Mouse (Mus musculus) embryonic facial prominence, embryonic 11.5 days (tissue): ENCODE results near the gene Lipo1. TPM values are rescaled to one million over a fixed set of nuclear protein-coding genes. Genes with fewer than 3 reads are reported as not detected.
A peak's percentile ranks its signal among the peaks of the same experiment; 100 is the strongest.
"Not testable (repeated sequence)": the region's sequence is repeated elsewhere in the genome, so short reads cannot be mapped to it uniquely, and the experiment has no call there.

ENCODE experiments used
- ATAC-seq: fragments of 200-750 bp; cut with Nextera tagmentation; replicated peaks from 2 replicates; pipeline ENCODE4 v1.8.0; 2017; ENCODE audit warnings: low read depth; ENCODE audit not compliant: insufficient number of reproducible peaks, low FRiP score, low TSS enrichment
- DNase-seq: peaks from one replicate; pipeline ENCODE4 v3.0.0-alpha.2; 2015; ENCODE audit warnings: low spot score
- H3K27ac ChIP-seq: fragments of 300-500 bp; sonication (generic); replicated peaks from 2 replicates; pipeline ENCODE4 v1.5.1; 2014; ENCODE audit warnings: mild to moderate bottlenecking, low read depth, low read length, control low read depth
- H3K27me3 ChIP-seq: fragments of 300-500 bp; sonication (generic); 2 replicates; pipeline ENCODE4 v1.6.1; 2014; ENCODE audit warnings: mild to moderate bottlenecking, low read length, moderate library complexity, mixed read lengths; ENCODE audit not compliant: control insufficient read depth, insufficient read depth
- H3K36me3 ChIP-seq: fragments of 300-500 bp; sonication (generic); replicated peaks from 2 replicates; pipeline ENCODE4 v1.6.1; 2014; ENCODE audit warnings: low read depth, mild to moderate bottlenecking, low read length, moderate library complexity, mixed read lengths; ENCODE audit not compliant: control insufficient read depth, insufficient read depth
- H3K4me1 ChIP-seq: fragments of 300-500 bp; sonication (generic); 2 replicates; pipeline ENCODE4 v1.6.1; 2014; ENCODE audit warnings: low read length, mixed read lengths; ENCODE audit not compliant: control insufficient read depth, insufficient read depth
- H3K4me2 ChIP-seq: fragments of 300-500 bp; sonication (generic); 2 replicates; pipeline ENCODE4 v1.6.1; 2014; ENCODE audit warnings: low read depth, mild to moderate bottlenecking, control low read depth, low read length, moderate library complexity
- H3K4me3 ChIP-seq: fragments of 300-500 bp; sonication (generic); 2 replicates; pipeline ENCODE4 v1.5.1; 2014; ENCODE audit warnings: low read depth, low read length, control low read depth
- H3K9ac ChIP-seq: fragments of 300-500 bp; sonication (generic); replicated peaks from 2 replicates; pipeline ENCODE4 v1.6.1; 2014; ENCODE audit warnings: mild to moderate bottlenecking, control low read depth, low read length
- H3K9me3 ChIP-seq: fragments of 300-500 bp; sonication (generic); replicated peaks from 2 replicates; pipeline ENCODE4 v1.6.1; 2016; ENCODE audit warnings: mild to moderate bottlenecking, low read length, inconsistent platforms, mixed read lengths; ENCODE audit not compliant: control insufficient read depth
- WGBS: fragments of 180-500 bp; shearing (Covaris S2); extraction: QIAGEN DNeasy Blood & Tissue Kit; methylation state at CpG from one replicate; pipeline ENCODE4 v1.1.7; 2014; 5-methylcytosine and 5-hydroxymethylcytosine counted together
- polyA plus RNA-seq: library from polyadenylated mRNA; unstranded; fragments of >200 nt; fragmentation: Nextera tagmentation; extraction: Ambion mirVana; gene quantifications from 2 replicates; pipeline ENCODE4 v1.2.1, GENCODE M21; 2014

The Lipo1 gene
- not detected in 2 replicates for polyA plus RNA-seq

DNA sequence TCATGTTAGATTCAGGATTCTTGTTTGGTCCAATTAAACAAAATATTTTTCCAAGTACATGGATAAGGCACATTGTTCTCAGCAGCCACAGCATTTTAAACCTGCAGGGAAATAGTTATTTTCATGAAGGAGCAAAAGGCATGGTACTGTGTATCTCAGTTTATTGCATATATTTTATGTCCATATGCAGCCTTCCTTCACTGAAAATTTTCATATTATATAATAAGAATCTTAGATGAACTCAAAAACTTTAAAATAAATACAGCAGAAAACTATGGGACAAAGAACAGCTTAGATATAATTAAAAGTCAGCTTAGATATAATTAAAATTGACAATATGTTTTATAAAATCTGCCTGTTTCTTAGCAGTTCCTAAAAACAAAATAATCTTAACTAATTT lies at the start of gene Lipo1:
Gene Lipo1, minus strand, starts transcription at position 101 of the 400 bp plus-strand sequence.
- not testable (repeated sequence) for H3K4me2 ChIP-seq, DNase-seq, H3K4me3 ChIP-seq, H3K9me3 ChIP-seq, H3K27ac ChIP-seq, ATAC-seq, H3K4me1 ChIP-seq, H3K9ac ChIP-seq, H3K27me3 ChIP-seq, H3K36me3 ChIP-seq

DNA sequence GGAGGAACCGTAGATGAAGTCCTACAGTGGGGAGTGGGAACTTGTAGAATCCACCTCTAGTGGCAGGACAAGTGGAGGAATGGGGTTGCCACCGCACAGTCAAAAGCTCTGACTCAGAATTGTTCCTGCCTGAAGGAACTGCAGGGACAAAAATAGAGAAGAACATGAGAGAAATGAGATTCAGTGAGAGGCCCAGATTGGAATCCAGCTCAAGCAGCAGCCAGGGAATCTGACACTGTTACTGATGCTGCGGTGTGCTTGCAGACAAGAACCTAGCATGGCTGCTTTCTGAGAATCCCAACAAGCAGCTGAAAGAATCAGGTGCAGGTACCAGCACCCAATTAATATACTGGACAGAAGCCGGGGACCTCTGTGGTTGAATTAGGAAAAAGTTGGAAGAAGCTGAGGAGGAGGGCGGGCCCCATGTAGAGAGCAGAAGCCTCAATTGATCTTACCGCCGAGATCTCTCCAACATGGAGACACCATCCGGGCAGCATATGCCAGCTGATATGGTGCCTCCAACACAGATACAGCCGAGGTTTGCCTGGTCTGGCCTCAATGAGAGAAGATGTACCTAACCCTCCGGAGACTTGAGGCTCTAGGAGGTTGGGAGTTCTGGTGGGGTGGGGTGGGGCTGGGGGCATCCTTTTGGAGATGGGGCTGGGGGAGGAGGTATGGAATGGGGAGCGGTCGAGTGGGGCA lies 532 bp downstream of the Lipo1 start:
- WGBS, result 90% methylated on average over 12 of the region's 12 CpGs
- no peak for ATAC-seq
- no peak overlapping the region for H3K9ac ChIP-seq

DNA sequence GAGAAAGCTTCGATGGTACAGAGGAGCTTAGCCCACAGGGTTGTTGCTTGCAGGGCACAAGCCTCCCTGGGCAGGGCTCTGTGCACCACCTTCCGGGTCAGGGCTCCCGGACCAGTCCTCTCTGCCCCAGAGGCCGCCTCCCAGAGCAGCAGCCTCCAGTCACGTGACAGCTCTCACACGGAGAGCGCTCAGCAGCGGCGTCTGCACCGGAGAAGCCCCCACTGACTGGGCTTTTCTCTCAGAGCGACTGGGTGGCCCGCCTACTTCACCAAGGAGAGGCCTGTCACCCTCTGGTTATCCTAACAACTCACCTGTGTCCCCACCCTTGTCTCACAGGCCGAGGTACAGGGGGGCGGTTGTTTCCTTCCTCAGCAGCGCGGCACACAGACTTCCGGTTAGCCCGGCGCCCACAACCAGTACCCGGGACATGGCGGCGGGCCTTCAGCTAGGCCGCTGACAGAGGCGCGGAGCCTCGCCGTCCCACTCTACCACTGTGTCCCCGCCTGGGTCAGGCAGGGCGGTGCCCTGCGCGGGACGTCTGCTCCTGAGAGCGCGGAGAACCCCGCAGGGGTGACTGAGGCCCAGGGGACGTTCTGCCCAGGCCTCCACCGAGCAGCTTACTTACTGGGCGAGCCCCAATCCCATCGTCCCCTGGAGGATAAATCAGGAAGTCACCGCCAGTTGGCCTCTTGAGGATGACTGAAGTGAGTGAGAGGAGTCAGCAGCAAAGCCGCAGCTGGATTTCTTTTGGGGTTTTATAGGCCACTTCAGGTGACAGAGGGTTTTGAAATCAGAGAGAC lies 25.8 kb downstream of the Lipo1 start, which contains the start of gene Lipo3:
Gene Lipo3, minus strand, starts transcription at position 665 of the 800 bp plus-strand sequence.
- H3K27ac ChIP-seq, H3K4me2 ChIP-seq, H3K4me1 ChIP-seq, H3K36me3 ChIP-seq, H3K9me3 ChIP-seq, H3K27me3 ChIP-seq, H3K9ac ChIP-seq, H3K4me3 ChIP-seq: not testable (repeated sequence)
- peak; percentile 4 for DNase-seq
- ATAC-seq, result peak; percentile 94
- 28% methylated on average over 12 of the region's 41 CpGs for WGBS

More for the DNA sequence above, 532 bp downstream of the Lipo1 start:
- Histone ChIP-seq H3K27me3 (no peaks in the 10 kb centered on the region), H3K4me1 (no peaks in the 10 kb centered on the region), H3K4me2 (no peak overlapping the region), H3K36me3 (no peaks in the 10 kb centered on the region), H3K27ac (no peak overlapping the region), H3K9me3 (no peaks in the 10 kb centered on the region), H3K4me3 (no peak overlapping the region)
- no peak for DNase-seq

DNA sequence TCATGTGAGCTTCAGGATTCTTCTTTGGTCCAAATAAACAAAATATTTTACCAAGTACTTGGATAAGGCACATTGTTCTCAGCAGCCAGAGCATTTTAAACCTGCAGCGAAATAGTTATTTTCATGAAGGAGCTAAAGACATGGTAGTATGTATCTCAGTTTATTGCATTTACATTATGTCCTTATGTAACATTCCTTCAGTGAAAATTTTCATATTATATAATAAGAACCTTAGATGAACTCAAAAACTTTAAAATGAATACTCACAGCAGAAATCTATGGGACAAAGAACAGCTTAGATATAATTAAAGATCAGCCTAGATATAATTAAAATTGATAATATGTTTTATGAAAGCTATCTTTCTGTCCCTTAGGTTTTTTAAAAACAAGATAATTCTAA lies 36.0 kb downstream of the Lipo1 start, which contains the start of gene Lipo2:
Gene Lipo2, minus strand, starts transcription at position 101 of the 400 bp plus-strand sequence.
- not testable (repeated sequence) for H3K27me3 ChIP-seq, H3K27ac ChIP-seq, ATAC-seq, H3K36me3 ChIP-seq, H3K9ac ChIP-seq, H3K4me1 ChIP-seq, H3K4me3 ChIP-seq, H3K9me3 ChIP-seq, H3K4me2 ChIP-seq, DNase-seq
- 95% methylated on average over 1 of the region's 1 CpGs for WGBS

Other genes starting within 250 kb of the Lipo1 start
- not detected in 2 replicates for gene Gm8978, start 162.2 kb downstream of the Lipo1 start, polyA plus RNA-seq
- 0.27 and 0.63 TPM in 2 replicates for gene Lipo2, start 36.1 kb downstream of the Lipo1 start, polyA plus RNA-seq
- gene Lipo3, start 25.5 kb downstream of the Lipo1 start, polyA plus RNA-seq, result 10.1 and 11.9 TPM in 2 replicates
- gene Lipf, start 173.7 kb upstream of the Lipo1 start, polyA plus RNA-seq, result not detected in 2 replicates
- not detected in 2 replicates for gene Lipk, start 220.8 kb upstream of the Lipo1 start, polyA plus RNA-seq